Mouse (Mus musculus) C2C12 (cell line): ENCODE data around the gene Vmn1r14. TPM values are rescaled to one million over a fixed set of nuclear protein-coding genes. Genes with fewer than 3 reads are reported as not detected.

Experiments
- H3K27me3 ChIP-seq: one replicate; pipeline ENCODE4 v1.6.1; 2011; ENCODE audit not compliant: control insufficient read depth, insufficient read depth, insufficient read length
- H3K36me3 ChIP-seq: one replicate; pipeline ENCODE4 v1.6.1; 2011; ENCODE audit not compliant: control insufficient read depth, insufficient read depth
- H3K4me3 ChIP-seq: one replicate; pipeline ENCODE4 v1.5.1; 2011; ENCODE audit warnings: mild to moderate bottlenecking, control low read depth; ENCODE audit not compliant: poor library complexity, insufficient read depth, severe bottlenecking
- H3K79me2 ChIP-seq: one replicate; pipeline ENCODE4 v1.6.1; 2011; ENCODE audit not compliant: control insufficient read depth, insufficient read depth
- H3K79me3 ChIP-seq: one replicate; pipeline ENCODE4 v1.6.1; 2011; ENCODE audit warnings: low read depth, control low read depth
- H3ac ChIP-seq: one replicate; pipeline ENCODE3; 2011; ENCODE audit warnings: low read depth; ENCODE audit not compliant: control insufficient read depth, insufficient read length
- CEBPB ChIP-seq: IDR thresholded peaks from one replicate; pipeline ENCODE4 v1.6.1; 2011; ENCODE audit warnings: low read depth, mild to moderate bottlenecking, control low read depth, moderate library complexity
- CTCF ChIP-seq: IDR thresholded peaks from one replicate; pipeline ENCODE4 v1.5.1; 2011; ENCODE audit not compliant: control insufficient read depth, insufficient read depth, insufficient read length
- FOSL1 ChIP-seq: IDR thresholded peaks from one replicate; pipeline ENCODE4 v1.8.0; 2011; ENCODE audit warnings: mild to moderate bottlenecking, low read length; ENCODE audit not compliant: poor library complexity, insufficient read depth, severe bottlenecking
- MAX ChIP-seq: IDR thresholded peaks from one replicate; pipeline ENCODE4 v1.6.1; 2011; ENCODE audit warnings: mild to moderate bottlenecking, control low read depth
- MYOD1 ChIP-seq: IDR thresholded peaks from one replicate; pipeline ENCODE4 v1.6.1; 2011; ENCODE audit warnings: low read depth; ENCODE audit not compliant: control insufficient read depth, insufficient read length
- MYOG ChIP-seq: IDR thresholded peaks from one replicate; pipeline ENCODE4 v1.6.1; 2011; ENCODE audit not compliant: control insufficient read depth, insufficient read length; ENCODE audit errors: extremely low read depth
- USF1 ChIP-seq: IDR thresholded peaks from one replicate; pipeline ENCODE4 v1.6.1; 2011; ENCODE audit warnings: low read depth, mild to moderate bottlenecking, control low read depth, moderate library complexity
- polyA plus RNA-seq: library from polyadenylated mRNA; unstranded; fragments of >200 nt; fragmentation: generic; extraction: Trizol; gene quantifications from one replicate; pipeline ENCODE4 v1.2.1, GENCODE M21; 2012; ENCODE audit warnings: missing spikeins

Vmn1r14 gene
- polyA plus RNA-seq, 1 experiment = not detected

- Histone ChIP-seq H3K27me3 (no peaks in the 10 kb centered on the region), H3K79me3 (no peaks in the 10 kb centered on the region), H3K79me2 (no peaks in the 10 kb centered on the region), H3K4me3 (no peak overlapping the region), H3ac (no peak overlapping the region), H3K36me3 (no peaks in the 10 kb centered on the region)
- no peak for TF ChIP-seq FOSL1
- no peak for TF ChIP-seq USF1
- no peak for TF ChIP-seq MYOD1
- no peak for TF ChIP-seq CTCF
- no peak for TF ChIP-seq CEBPB
- no peak for TF ChIP-seq MYOG
- TF ChIP-seq MAX = no peak
Observed at GRCm38 (mm10) chr6:57272517-57272916, 41.0 kb downstream of the Vmn1r14 start.

GRCm38 (mm10) chr6:57278952-57279351 lies 47.5 kb downstream of the Vmn1r14 start:
- Histone ChIP-seq H3K27me3 (no peaks in the 10 kb centered on the region), H3K79me3 (no peaks in the 10 kb centered on the region), H3ac (no peak overlapping the region), H3K79me2 (no peaks in the 10 kb centered on the region), H3K36me3 (no peaks in the 10 kb centered on the region), H3K4me3 (no peak overlapping the region)
- TF ChIP-seq MYOG (no peak), CEBPB (no peak), CTCF (no peak), MYOD1 (no peak)

Other genes with a start within 250 kb of the Vmn1r14 start
- gene Vmn1r6, start 234.4 kb upstream of the Vmn1r14 start, polyA plus RNA-seq = not detected
- not detected for gene Vmn1r7, start 206.4 kb upstream of the Vmn1r14 start, polyA plus RNA-seq
- gene Vmn1r8, start 199.4 kb upstream of the Vmn1r14 start, polyA plus RNA-seq = not detected
- not detected for gene Vmn1r9, start 164.9 kb upstream of the Vmn1r14 start, polyA plus RNA-seq
- not detected for gene Vmn1r10, start 122.2 kb upstream of the Vmn1r14 start, polyA plus RNA-seq
- gene Vmn1r11, start 98.2 kb upstream of the Vmn1r14 start, polyA plus RNA-seq = not detected
- gene Vmn1r12, start 74.8 kb upstream of the Vmn1r14 start, polyA plus RNA-seq = not detected
- gene Vmn1r13, start 28.4 kb upstream of the Vmn1r14 start, polyA plus RNA-seq = not detected
- not detected for gene Vmn1r15, start 26.3 kb downstream of the Vmn1r14 start, polyA plus RNA-seq
- not detected for gene Vmn1r16, start 97.8 kb downstream of the Vmn1r14 start, polyA plus RNA-seq
- gene Vmn1r17, start 132.0 kb downstream of the Vmn1r14 start, polyA plus RNA-seq = not detected
- gene Vmn1r18, start 164.1 kb downstream of the Vmn1r14 start, polyA plus RNA-seq = not detected
- gene Vmn1r19, start 172.1 kb downstream of the Vmn1r14 start, polyA plus RNA-seq = not detected
- gene Vmn1r20, start 197.2 kb downstream of the Vmn1r14 start, polyA plus RNA-seq = not detected